Mouse (Mus musculus) frontal cortex, postnatal 36 days (tissue): ENCODE results near the gene Gm45717.

Experiments
- DNase-seq, 2 experiments: peaks; one replicate each; pipeline ENCODE4 v3.0.0; 2022; ENCODE audit warnings: low spot score in 2 of 2

The Gm45717 gene

GRCm38 (mm10) chr7:140943356-140943755, 12.4 kb downstream of the Gm45717 start:
- no peak for DNase-seq

GRCm38 (mm10) chr7:140942811-140943210, 12.9 kb downstream of the Gm45717 start:
- no peak for DNase-seq

DNA sequence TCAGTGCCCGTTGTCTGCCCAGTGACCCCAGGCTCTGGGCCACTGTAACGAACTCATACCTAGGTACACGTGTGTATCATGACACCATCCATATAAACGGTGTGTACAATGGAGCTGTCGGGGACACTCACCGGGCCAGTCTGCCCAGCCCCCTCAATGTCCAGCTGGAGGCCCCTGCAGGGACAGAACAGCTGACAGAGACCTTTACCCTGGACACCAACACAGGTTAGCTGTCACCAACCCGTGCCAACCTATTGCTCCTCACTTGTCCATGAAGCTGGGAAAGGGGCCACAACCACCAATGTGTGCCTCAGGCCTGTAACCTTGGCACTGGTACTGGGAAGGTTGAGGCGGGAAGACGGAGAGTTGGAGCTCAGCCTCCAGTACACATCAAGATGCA, 13.4 kb downstream of the Gm45717 start:
- DNase-seq, result no peak

GRCm38 (mm10) chr7:140941222-140942051, 14.3 kb downstream of the Gm45717 start, which contains the start of gene Pgghg:
Gene Pgghg (plus strand): TSS chr7:140941391.
- peak; percentile 52 to 55 for DNase-seq

GRCm38 (mm10) chr7:140939669-140940171, 16.0 kb downstream of the Gm45717 start:
- no peak for DNase-seq

DNA sequence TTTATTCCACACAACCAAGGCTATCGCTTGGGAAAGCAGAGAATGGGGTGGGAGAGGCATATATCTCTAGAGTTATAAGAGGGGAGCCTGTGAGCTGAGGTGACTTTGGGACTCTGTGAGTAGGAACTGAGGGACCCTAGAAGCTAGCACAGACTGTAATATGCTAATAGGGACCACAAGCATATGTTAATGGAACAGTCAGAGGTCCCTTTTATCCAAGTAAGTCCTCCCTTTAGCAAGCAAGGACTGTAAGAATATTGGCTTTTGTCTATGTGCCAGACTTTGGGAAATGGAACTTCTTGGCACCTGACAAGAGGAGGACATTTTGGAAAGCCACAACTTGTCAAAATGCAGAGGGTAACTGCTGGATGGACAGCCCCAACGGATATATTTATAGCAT, 16.8 kb downstream of the Gm45717 start:
- DNase-seq, result no peak

- no peak for DNase-seq
These were observed 17.3 kb downstream of the Gm45717 start for GRCm38 (mm10) chr7:140938436-140938835.

GRCm38 (mm10) chr7:140927181-140927580, 28.6 kb downstream of the Gm45717 start:
- no peak for DNase-seq

DNA sequence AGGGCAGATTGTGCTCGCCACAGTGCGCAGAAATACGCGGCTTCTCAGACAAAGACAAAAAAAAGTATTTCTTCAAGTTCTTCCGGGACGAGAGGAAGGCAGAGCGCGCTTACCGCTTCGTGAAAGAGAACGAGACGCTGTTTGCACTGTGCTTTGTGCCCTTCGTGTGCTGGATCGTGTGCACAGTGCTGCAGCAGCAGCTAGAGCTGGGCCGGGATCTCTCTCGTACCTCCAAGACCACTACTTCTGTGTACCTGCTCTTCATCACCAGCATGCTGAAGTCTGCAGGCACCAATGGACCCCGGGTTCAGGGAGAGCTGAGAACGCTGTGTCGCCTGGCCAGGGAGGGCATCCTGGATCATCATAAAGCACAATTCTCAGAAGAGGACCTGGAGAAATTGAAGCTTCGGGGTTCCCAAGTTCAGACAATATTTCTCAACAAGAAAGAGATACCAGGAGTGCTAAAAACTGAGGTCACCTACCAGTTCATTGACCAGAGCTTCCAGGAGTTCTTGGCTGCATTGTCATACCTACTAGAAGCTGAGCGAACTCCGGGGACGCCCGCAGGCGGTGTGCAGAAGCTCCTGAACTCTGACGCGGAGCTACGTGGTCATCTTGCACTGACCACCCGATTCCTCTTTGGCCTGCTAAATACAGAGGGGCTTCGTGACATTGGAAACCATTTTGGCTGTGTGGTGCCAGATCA, 32.5 kb downstream of the Gm45717 start:
- no peak for DNase-seq

GRCm38 (mm10) chr7:140922398-140923069, 33.2 kb downstream of the Gm45717 start:
- DNase-seq, result peak; percentile 19 to 36

DNA sequence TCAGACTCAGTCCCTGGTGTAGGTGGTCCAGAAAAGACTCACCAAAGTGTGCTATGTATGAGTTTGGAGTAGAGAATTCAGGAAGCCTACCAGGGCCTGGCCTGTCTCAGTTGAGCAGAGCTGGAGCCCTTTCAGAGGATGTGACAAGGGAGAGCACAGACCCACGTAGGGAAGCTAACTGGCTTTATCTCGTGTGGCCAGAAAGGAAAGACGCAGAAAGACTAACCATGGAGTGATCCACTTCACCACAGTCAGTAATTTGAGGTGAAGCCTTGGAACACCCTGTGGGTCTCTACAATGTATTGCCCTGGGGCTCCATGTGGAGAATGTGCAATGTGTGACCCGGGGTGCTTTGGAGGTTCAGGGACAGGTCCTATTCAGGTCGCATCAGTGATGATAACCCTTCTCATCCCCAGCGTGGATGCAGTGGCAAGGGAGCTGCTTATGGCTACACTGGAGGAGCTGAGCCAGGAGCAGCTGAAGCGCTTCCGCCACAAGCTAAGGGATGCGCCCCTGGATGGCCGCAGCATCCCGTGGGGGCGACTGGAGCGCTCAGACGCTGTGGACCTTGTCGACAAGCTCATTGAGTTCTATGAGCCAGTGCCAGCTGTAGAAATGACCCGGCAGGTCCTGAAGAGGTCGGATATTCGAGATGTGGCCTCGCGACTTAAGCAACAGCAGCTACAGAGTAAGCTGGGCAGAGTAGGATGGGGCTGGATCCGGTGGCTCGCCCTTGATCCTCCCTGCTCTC, 34.3 kb downstream of the Gm45717 start:
- no peak for DNase-seq

DNA sequence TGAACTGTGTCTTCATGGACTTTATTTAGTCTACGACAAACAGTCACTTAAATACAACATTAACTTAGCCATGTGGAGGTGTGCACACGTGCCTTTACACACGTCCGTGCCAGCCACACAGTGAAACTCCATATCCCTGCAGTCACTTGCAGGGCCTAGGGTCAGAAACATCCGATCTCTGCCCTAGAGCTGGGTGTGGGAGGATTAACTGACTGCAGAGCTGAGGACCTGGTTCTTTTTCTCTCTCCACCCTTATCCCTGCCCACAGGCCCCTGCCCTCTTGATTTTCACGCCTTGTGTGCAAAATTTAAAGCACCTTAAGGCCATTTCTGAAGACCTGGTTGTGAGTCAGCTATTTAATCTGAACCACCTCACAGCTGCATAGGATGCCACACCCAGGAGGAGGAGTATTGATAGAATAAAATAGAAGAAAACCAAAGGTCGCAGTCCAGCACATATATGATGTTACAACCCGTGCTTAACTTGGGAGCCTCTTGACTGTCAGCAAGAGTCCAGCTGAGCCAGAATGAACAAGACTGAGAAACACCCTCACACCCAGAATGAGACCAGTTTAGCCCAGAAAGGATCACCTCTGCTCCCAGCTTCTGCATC, 35.2 kb downstream of the Gm45717 start, which contains the start of gene Nlrp6:
Gene Nlrp6 (plus strand): TSS at position 485 of the 612 bp plus-strand sequence.
- no peak for DNase-seq

DNA sequence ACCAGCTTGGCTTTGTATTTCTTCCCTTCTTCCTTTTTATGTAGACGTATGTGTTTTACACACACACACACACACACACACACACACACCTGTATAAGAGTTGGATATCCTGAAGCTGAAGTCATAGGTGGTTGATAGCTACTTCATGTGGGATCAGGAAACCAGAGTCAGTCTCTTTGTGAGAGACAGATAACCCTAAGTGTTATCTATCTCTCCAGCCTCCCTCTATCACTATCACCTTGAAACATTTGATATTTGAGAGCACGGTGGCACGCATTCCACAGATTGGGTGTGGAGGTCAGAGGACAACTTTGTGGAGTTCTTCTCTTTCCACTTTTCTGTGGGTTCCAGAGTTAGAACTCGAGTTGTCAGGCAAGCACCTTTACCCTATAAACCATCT, 35.8 kb downstream of the Gm45717 start:
- DNase-seq, result no peak

- DNase-seq, result no peak
These were observed 41.6 kb downstream of the Gm45717 start for GRCm38 (mm10) chr7:140914031-140914690.

DNA sequence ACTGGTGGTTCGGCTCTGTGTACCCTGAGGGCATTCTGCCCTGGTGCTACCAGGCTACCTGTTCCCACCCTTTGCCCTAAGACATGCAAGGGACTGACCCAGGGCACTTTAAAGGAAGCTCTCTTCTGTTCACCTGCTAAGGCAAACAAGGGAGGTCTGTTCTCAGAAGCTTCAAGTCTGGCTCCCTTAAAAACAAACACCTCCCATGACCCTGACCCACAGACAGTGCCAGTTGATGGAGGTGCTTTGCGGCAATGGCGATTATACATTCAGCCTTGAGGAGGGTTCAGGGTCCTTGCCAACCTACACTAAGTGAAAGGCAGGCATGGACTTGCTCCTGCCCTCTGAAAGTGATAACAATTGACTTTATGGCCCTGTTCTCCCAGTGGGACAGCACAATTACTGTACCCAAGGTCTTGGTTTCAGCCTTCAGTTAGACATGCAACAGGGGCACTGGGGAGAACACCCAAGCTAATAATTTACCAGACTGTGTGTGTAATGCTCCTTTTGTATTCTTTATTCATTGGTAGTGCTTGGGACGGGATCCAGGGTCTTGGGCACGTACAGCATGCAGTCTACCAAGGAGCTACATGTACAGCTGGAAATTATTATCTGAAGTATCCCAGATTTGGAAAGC, 42.8 kb downstream of the Gm45717 start:
- DNase-seq, result no peak

GRCm38 (mm10) chr7:140912293-140912692, 43.4 kb downstream of the Gm45717 start:
- peak; percentile 40 to 41 for DNase-seq

GRCm38 (mm10) chr7:140908634-140909107, 47.1 kb downstream of the Gm45717 start:
- DNase-seq, result peak; percentile 64 to 68

GRCm38 (mm10) chr7:140908181-140908580, 47.6 kb downstream of the Gm45717 start:
- no peak for DNase-seq

GRCm38 (mm10) chr7:140907697-140908096, 48.0 kb downstream of the Gm45717 start:
- no peak for DNase-seq

- no peak for DNase-seq
These were observed 48.6 kb downstream of the Gm45717 start for GRCm38 (mm10) chr7:140907131-140907530.
